Mouse (Mus musculus) natural killer cell, adult 2 months (primary cell): Measurements from ENCODE around the gene Tom1l1.
"Not testable (repeated sequence)": the region's sequence is repeated elsewhere in the genome, so short reads cannot be mapped to it uniquely, and the experiment has no call there.

Experiments used
- DNase-seq, 2 experiments: peaks; one replicate each; pipeline ENCODE4 v3.0.0; 2022; ENCODE audit warnings: low spot score in 2 of 2

The Tom1l1 gene

DNA sequence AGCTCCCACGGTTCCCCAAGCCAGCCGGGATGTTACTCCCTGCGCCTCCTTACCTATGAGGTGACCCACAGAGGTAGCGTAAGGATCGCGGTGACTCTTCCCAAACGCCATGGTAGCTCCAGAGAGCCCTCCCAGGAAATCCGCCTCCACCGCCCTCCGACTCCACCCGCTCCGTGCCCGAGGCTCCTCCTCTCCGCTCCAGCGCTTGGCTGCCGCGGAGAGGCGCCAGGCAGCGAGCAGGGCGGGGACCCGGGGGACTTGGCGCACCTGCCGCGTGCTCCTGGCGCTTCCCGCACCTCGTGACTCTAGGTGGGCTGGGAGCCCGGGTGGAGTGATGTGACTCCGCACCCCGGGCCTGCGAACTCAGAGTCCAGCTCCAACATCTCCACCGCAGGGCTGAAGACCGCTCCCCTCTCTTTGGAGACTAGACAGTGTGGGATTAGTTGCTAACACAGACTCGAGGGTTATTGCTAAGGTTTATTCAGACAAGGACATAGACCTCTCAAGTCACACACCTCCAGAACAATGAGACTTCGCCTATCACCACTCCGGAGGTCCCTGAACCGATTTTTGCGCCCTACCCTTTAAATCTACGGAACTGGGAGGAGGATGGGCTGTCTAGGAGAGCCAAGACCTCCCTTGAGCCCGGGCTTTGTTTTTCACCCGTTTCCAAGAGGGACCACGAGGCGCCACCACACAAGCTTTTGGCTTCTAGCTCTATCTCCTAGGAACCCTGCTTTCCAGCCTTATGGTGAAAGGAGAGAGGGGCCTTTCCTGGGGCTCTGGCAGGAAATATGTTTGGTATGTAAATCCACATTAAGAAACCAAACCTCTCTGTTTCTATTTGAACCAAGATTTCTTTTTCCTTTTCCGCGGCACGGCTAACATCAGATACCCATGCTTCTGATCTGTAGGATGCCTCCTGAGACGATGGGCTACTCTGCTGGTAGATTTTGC, at the start of gene Tom1l1:
TSS of gene Tom1l1 (minus strand) at position 907 of the 957 bp plus-strand sequence.
- no peak for DNase-seq

DNA sequence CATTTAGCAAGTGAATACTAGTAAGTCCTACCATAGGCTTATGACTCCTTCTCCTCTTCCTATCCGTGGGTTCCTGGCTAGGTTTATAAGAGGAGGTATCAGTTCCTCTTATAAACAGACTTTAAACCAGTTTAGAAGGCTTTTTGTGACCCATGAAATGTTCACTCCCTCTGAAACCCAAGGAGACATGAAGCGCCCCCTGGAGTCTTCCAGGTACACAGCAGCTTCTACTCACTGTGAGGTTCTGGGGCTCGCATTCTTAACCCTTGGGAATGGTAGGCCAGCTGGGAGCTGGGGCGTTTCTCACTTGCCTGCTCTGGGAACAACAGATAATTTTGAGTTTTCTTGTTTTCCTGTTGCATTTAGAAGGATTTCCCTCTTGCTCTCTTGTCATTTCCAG, 45.4 kb upstream of the Tom1l1 start:
- no peak for DNase-seq

DNA sequence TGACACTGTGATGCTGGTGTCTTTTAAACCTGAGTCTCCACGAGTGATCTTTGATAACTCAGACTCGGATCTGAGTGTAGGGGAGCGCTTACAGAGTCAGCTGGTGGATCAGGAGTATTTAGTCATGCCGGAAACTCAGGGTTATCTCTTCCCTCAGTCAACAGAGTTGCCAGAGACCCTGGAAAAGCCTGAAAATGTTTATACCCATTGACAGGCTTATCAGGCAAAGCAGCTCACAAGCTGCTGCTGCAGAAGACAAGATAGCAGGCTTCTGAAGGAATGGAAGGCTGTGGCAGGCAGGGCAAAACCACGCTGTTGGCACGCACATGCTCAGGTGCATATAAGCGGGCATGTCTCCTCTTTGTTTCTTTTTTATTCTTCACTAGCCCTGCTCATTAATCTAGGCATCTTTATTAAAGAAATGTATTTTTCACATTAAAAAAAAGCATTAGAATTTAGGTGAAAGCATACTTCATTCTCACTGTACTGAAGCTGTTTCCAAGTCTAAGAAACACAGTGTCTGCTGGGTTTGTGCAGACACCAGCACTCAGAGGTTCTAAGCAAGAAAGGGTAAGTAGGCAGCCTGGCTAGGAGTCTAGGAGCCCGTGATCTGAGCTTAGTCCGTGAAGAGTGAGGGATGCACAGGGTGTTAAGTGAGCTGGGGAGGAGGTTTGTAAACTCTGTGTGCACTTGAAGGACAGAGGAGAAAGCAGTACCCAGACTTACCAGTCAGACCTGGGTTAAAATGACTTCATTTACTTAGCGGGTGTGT, 39.4 kb upstream of the Tom1l1 start:
- DNase-seq = no peak

DNA sequence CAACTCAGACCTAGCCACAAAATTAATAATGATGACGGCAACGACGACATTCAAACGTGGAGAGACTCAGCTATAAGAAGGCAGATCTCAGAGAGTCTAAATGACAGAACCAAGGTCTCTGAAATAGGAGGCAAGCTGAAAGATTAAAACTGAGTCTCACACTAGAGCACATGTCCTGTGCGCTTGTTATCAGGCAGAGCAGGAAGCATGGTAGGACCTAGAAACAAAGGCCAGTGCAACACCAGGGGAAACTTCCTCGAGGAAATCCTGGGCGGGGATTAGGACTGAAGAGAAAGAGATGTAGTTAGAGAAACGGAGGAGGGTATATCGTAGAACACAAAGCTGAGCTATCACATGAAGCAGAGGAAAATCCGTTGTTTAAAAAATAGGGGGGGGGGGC, 38.6 kb upstream of the Tom1l1 start:
- no peak for DNase-seq

DNA sequence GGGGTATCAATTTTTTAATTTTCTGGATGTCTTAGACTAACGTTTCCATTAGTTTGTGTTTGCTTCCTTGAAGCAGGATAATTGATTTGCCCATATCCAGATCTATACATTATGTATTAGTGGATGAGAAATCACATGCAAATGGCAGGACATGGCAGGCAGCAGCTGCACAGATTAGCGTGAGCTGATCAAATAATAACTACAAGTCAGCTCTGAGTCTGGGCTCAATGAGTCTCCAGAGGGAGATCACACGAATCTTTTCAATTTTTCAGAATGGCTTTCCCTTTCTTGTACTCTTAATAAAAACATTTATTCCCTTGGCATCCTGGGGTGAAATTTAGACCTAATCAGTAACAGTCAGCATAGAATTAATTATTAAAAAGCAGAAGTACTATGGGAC, 34.1 kb upstream of the Tom1l1 start:
- DNase-seq = no peak

DNA sequence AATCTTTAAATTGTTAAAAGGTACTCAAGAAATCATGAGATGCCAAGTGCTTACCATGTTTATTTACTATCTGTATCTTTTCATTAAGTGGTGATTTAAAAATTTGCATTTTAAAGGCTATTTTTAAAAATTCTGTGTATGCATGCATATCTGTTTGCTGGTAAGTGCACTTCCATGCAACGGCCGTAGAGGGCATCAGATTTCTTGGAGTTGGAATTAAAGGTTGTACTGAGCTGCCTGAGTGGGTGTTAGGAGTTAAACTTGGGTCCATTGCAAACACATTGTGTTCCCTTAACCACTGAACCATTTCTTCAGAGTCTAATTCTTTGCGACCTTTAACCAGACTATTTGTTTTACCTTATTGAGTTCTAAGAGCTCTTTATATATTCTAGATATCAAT, 29.6 kb upstream of the Tom1l1 start:
- DNase-seq = no peak

DNA sequence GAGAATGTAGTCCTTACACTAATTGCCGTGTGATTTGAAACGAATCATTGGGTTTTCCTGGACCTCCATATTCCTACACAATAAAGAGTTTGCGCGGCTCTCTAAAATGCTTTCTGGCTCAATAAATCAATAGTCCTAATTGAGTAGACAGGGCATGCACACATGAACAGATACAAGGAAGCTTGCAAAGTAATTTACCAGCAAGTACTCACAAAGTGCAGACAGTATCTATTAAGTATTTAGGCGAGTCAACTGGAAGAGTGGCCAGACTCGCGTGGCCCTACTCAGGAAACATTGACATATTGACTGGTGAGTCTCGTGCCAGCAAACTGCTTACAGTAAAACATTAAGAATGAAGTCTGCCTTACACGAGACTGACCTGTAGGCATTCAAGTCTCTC, 23.4 kb upstream of the Tom1l1 start:
- no peak for DNase-seq

DNA sequence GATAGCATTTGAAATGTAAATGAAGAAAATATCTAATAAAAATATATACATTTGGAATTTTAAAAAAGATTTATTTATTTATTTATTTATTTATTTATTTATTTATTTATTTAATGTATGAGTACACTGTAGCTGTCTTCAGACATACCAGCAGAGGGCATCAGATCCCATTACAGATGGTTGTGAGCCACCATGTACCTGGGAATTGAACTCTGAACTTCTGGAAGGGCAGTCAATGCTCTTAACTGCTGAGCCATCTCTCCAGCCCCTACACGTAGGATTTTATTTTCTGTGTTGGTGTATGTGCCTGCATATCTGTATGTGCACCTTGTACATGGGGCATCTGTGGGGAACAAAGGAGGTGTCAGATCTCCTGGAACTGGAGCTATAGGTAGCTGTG, 19.0 kb upstream of the Tom1l1 start:
- not testable (repeated sequence) for DNase-seq

DNA sequence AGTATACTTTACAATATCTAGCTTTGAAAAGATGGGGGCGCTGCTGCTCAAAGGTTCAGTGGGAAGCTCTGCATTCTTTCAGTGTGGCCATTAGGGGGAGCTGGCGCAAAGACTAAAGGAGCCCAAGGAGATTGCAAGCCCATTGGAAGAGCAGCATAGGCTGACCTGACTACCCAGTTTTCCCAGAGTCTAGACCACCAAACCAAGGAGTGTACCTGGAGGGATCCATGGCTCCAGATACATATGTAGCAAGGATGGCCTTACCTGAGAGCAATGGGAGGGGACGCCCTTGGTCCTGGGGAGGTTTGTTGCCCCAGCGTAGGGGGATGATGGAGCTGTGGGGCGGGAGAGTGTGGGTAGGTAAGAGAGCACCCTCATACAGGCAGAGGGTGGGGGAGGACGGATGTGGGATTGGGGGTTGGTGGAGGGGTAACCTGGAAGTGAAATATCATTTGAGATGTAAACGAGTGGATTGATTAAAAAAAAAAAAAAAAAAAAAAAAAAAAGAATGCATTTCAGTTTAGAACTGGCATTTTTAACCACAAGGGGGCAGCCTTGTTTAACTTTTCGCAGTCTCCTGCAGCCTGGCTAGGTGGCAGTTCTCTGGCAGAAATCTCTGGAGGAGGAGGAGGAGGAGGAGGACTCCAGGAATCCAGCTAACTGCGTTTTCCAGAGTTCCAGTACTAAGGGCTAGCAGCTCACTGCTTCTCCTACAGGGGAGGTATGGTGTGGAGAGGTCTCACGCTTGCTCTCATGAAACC, 9.5 kb upstream of the Tom1l1 start:
- peak; percentile 4 to 6 for DNase-seq

DNA sequence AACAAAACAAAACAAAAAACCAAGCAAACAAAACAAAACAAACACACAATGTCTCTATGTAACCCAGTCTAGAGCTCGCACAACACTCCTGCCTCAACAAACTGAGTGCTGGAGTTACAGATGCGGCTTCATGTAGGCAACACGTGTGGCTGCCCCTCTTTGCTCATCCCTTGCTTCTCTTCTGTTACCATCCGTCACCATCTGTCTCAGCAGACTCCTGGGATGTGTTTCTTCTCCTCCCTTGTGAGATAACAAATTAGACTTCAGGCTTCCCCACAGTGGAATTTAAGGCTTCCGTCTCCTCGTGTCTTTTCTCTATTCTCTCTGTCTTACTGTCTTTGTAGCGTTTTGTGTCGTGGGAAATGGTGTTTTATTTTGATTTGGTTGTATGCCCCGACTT, 7.6 kb upstream of the Tom1l1 start:
- no peak for DNase-seq

DNA sequence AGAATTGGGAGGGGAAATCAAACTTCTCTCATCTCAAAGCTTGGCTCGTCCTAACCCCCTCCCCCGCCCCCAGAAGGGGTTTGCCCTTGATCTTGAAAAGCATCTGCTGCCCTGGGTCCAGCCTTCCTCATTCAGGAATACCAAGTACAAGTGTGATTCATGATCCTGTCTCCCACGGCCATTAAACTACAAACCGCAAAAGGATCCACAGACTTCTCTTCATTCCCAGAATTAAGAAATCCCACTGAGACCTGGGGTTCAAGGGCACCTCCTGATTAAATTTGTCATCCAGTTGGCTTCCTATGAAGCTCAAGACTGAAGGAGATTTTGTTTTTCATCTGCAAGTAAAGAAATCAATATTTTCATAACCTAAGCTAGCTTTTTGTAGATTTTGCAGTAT, 6.0 kb upstream of the Tom1l1 start:
- DNase-seq = no peak

DNA sequence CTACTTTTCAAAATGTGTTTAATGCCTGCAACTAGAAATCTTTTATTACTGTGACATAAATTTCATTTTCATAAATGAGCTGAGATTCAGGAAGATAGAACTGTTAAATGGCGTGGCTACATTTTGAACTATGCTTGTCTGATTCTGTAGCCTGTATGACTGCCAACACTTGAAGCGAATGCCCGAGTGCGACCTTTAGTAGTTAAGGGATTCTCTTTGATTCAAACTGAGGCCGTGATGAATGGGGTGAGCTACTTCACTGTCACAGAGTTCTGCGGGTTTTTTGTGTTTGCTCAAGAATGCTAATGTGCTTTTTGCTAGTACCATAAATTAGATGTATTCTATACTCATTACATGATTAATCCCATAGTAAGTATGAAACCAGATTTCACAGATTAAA, 2.2 kb upstream of the Tom1l1 start:
- no peak for DNase-seq

DNA sequence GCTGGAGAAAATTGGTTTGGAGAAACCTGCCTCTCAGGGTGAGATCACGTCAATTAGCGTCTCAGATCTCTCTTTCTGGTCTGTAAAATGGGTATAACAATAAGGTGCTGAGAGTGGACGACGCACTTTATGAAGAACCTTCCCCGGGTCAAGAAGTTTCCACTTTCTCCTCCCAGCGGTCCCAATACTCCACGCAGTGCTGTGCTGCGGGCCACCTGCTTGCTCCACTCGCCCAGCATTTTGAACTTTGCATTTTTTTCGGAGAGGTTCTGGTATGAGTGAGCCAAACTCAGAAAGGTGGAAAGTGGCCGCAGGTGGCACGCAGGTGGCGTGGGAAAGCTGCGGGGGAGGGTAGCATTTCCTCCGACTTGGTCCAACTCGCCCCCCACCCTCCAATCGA, 1.1 kb downstream of the Tom1l1 start:
- no peak for DNase-seq

DNA sequence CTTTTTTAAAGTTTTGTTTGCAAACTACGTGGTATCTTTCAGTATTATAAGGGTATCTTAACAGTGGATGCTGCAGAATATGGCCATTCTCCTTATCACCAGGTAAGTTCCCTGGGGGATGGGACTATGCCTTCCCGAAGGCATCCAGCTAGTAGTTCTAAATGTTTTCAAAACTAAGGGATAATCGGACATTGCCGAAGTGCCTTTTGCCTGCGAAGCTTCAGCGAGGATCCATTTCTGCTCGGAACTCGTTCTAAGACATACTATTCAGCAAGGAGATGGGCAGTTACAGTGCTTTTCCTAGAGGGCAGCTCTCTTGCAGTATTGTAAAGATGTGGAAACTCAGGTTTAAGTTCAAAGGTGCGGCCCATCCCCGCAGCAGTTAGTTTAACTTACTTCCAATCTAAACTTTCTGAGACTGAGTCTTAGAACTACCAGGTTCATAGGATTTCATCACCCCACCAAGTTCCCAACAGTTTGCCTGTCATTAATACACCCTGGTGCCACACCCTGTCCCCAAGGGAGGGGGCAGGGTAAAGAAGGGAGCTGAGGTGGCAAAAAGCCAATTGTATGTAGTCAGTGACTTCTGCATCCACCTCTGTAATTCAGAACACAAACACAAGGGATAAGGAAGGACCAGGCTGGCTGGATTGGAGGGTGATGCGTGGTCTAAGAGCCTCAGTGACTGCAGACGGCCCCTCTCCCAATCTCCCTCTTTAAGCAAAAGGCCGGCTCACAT, 1.7 kb downstream of the Tom1l1 start:
- no peak for DNase-seq

DNA sequence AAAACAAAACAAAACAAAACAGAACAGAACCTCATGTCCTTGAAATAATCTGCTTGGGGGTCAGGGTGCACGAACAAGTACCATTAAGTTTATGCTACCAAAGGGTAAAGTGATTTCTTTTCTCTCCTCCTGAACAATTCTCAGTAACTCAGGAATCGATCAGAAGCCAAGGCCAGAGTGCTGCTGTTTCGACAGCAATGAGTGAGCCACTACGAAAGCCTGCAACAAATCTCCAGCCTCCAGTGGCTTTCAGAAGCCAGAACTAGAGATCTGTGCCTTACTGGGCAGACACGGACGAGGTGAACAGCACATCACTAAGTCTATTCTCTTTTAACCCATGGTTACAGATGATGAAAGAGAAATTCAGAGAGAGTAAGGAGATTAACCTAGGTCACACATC, 3.0 kb downstream of the Tom1l1 start:
- DNase-seq = no peak

DNA sequence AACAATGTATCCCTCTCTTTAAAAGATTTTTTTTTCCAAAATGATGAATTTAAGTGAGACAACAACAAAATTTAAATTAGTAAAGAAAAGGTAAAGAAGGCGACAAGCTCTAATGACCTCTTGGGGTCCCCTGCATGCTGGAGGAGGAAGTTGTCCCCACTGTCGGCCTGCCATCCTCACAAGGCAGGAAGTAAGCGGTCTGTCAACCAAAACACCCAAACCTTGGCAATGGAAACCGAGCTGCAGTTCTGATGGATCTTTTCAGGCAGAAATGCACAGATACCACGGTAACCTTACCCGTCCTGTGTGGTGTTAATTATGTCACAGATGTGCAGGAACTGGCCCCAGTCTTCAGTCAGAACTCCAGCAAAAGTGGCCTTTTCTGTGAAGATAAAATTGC, 3.4 kb downstream of the Tom1l1 start:
- no peak for DNase-seq

DNA sequence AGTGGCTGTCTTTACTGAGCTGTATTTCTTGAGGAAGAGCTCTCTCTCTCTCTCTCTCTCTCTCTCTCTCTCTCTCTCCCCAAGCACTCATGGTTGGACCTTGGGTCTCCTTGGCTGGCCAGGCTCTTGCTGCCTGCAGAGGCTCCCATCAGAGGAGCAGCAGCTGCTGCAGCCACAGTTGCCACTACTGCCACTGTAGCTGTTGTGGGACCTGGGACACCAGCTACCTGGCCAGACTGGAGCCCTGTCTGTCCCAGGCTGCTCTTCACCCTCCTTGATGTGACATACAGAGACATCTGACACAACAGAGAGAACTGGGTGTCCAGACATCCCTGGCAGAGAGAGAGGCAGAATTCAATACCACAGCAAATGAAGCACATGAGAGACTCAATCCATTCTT, 7.0 kb downstream of the Tom1l1 start:
- no peak for DNase-seq

DNA sequence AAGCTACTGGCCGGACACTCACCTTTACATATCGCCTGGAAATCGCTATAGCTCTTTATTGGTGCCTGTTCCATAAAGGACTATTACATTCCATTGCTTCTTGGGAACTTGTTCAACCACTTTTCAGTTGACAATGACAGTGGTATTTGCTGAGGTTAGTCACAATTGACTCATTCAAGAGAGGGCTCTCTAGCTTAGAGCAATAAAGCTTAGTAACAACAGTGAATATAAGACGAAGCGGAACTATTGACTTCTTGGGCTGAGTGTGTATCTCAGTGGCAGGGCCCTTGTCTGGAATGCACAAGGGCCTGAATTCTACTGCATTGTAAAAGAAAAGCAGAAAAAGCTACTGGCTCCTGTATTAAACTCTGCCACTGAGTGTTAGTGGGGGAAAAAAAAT, 9.6 kb downstream of the Tom1l1 start:
- DNase-seq = no peak

DNA sequence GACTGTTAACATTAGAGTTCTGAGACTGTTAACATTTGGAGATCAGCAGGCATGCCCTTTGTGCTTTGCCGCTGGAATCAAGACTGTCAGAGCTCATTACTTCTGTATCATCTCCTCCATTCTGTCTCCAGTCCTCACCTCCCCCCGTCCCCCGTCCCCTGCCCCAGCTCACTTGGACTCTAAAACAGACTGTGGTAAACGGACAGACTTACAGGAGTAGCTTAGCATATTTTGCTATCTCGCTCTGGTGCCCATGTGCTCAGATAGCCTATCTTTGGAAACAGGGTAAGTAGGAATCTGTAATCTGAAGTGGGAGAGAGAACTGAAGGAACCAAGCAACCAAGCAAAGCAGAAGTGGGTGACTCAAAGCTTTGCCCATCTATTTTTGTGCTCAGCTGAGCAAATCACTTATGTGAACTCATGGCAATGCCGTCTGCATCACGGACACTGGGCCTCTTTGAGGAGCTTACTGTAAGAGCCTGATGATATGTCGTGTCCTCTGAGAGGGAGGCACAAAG, 10.3 kb downstream of the Tom1l1 start:
- no peak for DNase-seq

DNA sequence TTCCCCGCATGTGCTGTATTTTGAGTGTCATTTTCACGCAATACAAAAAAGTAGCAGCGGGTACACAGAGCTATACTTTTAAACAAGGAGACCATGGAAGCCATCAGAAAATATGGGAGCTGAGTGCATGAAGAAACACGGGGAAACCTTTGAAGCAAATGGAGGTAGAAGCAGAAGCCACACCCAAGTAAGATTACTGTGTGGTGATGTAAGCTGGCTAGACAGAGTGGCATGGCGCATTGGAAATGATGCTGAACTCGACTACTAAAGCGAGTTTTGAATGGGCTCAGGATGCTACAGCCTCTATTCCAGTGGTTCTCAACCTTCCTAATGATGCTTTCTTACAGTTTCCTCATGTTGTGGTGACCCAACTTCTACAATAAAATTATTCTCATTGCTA, 11.1 kb downstream of the Tom1l1 start:
- no peak for DNase-seq

DNA sequence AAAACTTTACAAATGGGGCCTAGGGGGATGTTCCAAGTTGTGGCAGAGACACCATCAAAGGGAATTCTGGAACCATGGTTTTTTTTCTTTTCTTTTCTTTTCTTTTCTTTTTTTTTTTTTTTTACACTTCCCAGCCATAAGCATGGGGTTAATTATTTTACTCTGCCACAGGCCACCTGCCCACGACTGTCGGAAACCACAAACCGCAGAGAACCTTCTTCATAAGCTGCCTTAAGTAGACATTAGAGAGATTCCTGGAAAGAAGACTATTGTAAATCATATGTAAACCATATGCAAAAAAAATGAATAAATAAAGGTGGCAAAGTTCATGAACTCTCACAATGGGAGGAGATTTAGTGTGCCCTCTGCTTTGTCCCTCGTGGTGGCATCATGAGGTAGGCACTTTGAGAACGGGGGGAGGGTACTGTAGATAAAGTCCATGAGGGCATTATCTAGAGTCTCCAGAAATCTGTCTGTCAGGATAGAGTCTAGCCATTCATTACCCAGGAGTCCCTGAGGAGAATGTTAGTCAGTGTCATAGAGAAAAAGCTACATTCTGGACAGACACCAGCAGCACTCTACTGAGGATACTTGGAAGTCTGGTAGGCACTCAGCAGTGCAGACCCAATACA, 12.6 kb downstream of the Tom1l1 start:
- no peak for DNase-seq
